Mouse (Mus musculus) testis, adult 2 months (tissue): ENCODE measurements at regions not wholly inside any gene's neighbourhood (a gene's known extent, or its start where the extent isn't known, plus 50 kb on each side); places are given as distances from the start of the nearest gene placed in this dataset.

Experiments
- CTCF ChIP-seq: fragments of 200-500 bp; IDR thresholded peaks from 2 replicates; pipeline ENCODE4 v1.5.1; 2012; ENCODE audit warnings: low read depth, mild to moderate bottlenecking, inconsistent platforms, low read length, moderate library complexity; ENCODE audit not compliant: control insufficient read depth, insufficient read depth, insufficient replicate concordance
- POLR2A ChIP-seq: fragments of 200-500 bp; IDR thresholded peaks from 2 replicates; pipeline ENCODE4 v1.6.1; 2012; ENCODE audit warnings: low read depth, mild to moderate bottlenecking, inconsistent platforms, low read length, moderate library complexity; ENCODE audit not compliant: control insufficient read depth

- TF ChIP-seq CTCF = no peak
- no peak for TF ChIP-seq POLR2A
These were observed 406.6 kb downstream of the Efnb2 start for GRCm38 (mm10) chr8:8254446-8254845.
